Mouse (Mus musculus) gastrocnemius, postnatal 36 days (tissue): ENCODE measurements around the gene 2810006K23Rik. TPM values are rescaled to one million over a fixed set of nuclear protein-coding genes. Genes with fewer than 3 reads are reported as not detected.
"Not testable (repeated sequence)": the region's sequence is repeated elsewhere in the genome, so short reads cannot be mapped to it uniquely, and the experiment has no call there.

Source experiments
- DNase-seq, 2 experiments: peaks; one replicate each; pipeline ENCODE4 v3.0.0; 2022
- intact Hi-C: fragments of 180-260 bp; cut with DNase I; formaldehyde crosslinking; loops from one replicate; pipeline ENCODE4 v1.15.1; 2025
- long read RNA-seq, 2 experiments: library from polyadenylated mRNA; stranded (forward); transcript quantifications; one replicate each; pipeline ENCODE4 v2.0.0; 2021
- total RNA-seq, 2 experiments: library from RNA; stranded (reverse); gene quantifications; 2 replicates each; pipeline ENCODE4 v1.2.3; 2021

Gene 2810006K23Rik
- 1 to 10 TPM; 6.0 to 6.4 TPM for total RNA-seq
- long read RNA-seq, experiment 1, partial matches to known transcripts, result 0 of 5 reads
- long read RNA-seq, experiment 1, other reads (novel, unspliced or antisense), result 1 of 5 reads
- long read RNA-seq, experiment 2, partial matches to known transcripts, result 0 of 4 reads
- long read RNA-seq, experiment 2, other reads (novel, unspliced or antisense), result 0 of 4 reads

- intact Hi-C loops, result no loop called here
- peak; percentile 99 for DNase-seq
Measured at GRCm38 (mm10) chr5:124327510-124328364, at the start of gene 2810006K23Rik, which contains the start of gene Mphosph9. Gene 2810006K23Rik (plus strand): TSS chr5:124328089. Gene Mphosph9 (minus strand): TSS chr5:124327972.

- intact Hi-C loops, result no loop called here
- no peak for DNase-seq
Measured at GRCm38 (mm10) chr5:124282854-124283253, 45.0 kb upstream of the 2810006K23Rik start.

GRCm38 (mm10) chr5:124284330-124284729 lies 43.6 kb upstream of the 2810006K23Rik start:
- intact Hi-C loops, result no loop called here
- no peak for DNase-seq

GRCm38 (mm10) chr5:124287616-124288247 lies 40.2 kb upstream of the 2810006K23Rik start:
- intact Hi-C loops, result no loop called here
- no peak for DNase-seq

- intact Hi-C loops, result no loop called here
Measured at GRCm38 (mm10) chr5:124290216-124290615, 37.7 kb upstream of the 2810006K23Rik start.

GRCm38 (mm10) chr5:124293967-124294366 lies 33.9 kb upstream of the 2810006K23Rik start:
- intact Hi-C loops, result no loop called here
- DNase-seq, result no peak

More at GRCm38 (mm10) chr5:124290216-124290615, 37.7 kb upstream of the 2810006K23Rik start:
- DNase-seq, result no peak

GRCm38 (mm10) chr5:124296475-124296874 lies 31.4 kb upstream of the 2810006K23Rik start:
- intact Hi-C loops, result loop anchor here (5.0 kb wide), 2 partner anchors 134 to 154 kb away; no protein-coding TSS in a partner anchor
- DNase-seq, result no peak

- intact Hi-C loops, result loop anchor here (5.0 kb wide), 2 partner anchors 137 to 157 kb away; no protein-coding TSS in a partner anchor
- not testable (repeated sequence) for DNase-seq
Measured at GRCm38 (mm10) chr5:124299307-124299706, 28.6 kb upstream of the 2810006K23Rik start.

GRCm38 (mm10) chr5:124300132-124300531 lies 27.8 kb upstream of the 2810006K23Rik start:
- no peak for DNase-seq
- intact Hi-C loops, result no loop called here

GRCm38 (mm10) chr5:124302853-124303252 lies 25.0 kb upstream of the 2810006K23Rik start:
- DNase-seq, intact Hi-C loops: not testable (repeated sequence)

GRCm38 (mm10) chr5:124309155-124309554 lies 18.7 kb upstream of the 2810006K23Rik start:
- no peak for DNase-seq
- intact Hi-C loops, result no loop called here

- intact Hi-C loops, result no loop called here
- no peak for DNase-seq
Measured at GRCm38 (mm10) chr5:124310091-124310490, 17.8 kb upstream of the 2810006K23Rik start.

GRCm38 (mm10) chr5:124315498-124315897 lies 12.4 kb upstream of the 2810006K23Rik start:
- intact Hi-C loops, result no loop called here
- no peak for DNase-seq

- no peak for DNase-seq
- intact Hi-C loops, result no loop called here
Measured at GRCm38 (mm10) chr5:124315941-124316340, 11.9 kb upstream of the 2810006K23Rik start.

- intact Hi-C loops, result no loop called here
- DNase-seq, result no peak
Measured at GRCm38 (mm10) chr5:124317648-124318047, 10.2 kb upstream of the 2810006K23Rik start.

GRCm38 (mm10) chr5:124326829-124327228 lies 1.1 kb upstream of the 2810006K23Rik start:
- intact Hi-C loops, result no loop called here
- no peak for DNase-seq

- intact Hi-C loops, result no loop called here
- DNase-seq, result no peak
Measured at GRCm38 (mm10) chr5:124330086-124330485, 2.2 kb downstream of the 2810006K23Rik start.

- no peak for DNase-seq
- intact Hi-C loops, result no loop called here
Measured at GRCm38 (mm10) chr5:124334392-124334791, 6.5 kb downstream of the 2810006K23Rik start.

- intact Hi-C loops, result no loop called here
- DNase-seq, result no peak
Measured at GRCm38 (mm10) chr5:124337103-124337502, 9.2 kb downstream of the 2810006K23Rik start.

- intact Hi-C loops, result no loop called here
- no peak for DNase-seq
Measured at GRCm38 (mm10) chr5:124337909-124338308, 10.0 kb downstream of the 2810006K23Rik start.

GRCm38 (mm10) chr5:124338791-124339190 lies 10.9 kb downstream of the 2810006K23Rik start:
- intact Hi-C loops, result no loop called here
- no peak for DNase-seq
